Comparison of ENCODE assay signal across 8 mouse cellular contexts in the genomic region with DNA sequence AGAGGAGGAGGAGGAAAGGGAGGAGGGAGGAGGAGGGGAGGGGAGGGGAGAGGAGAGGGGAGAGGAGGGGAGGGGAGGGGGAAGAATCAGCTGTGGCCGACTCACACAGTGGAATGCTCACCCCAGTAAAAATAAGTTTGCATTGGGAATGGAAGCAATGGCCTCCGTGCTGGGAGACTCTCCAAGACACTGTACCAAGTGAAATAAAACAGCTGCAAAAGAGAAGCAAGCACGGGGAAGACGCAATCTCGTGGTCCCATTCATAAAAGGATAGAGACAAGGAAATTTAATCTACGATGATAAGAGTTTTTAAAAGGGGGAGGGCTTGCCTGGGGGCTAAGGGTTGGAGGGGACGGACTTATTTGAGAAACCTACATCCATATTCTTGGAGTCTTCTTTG. TPM values are rescaled to one million over a fixed set of nuclear protein-coding genes. Genes with fewer than 3 reads are reported as not detected.
DNase-seq lines count a peak whose midpoint lies in the region; ATAC-seq and TF ChIP-seq lines count a peak whose summit lies in the region.

No protein-coding gene starts in this region.

- H3K36me3 ChIP-seq in E14TG2a.4 (ENCODE audit: insufficient read depth, low read length), result no peaks in the 10 kb centered on the region
- H3K36me3 ChIP-seq in embryonic facial prominence, embryonic 13.5 days, result no peaks in the 10 kb centered on the region
- no peaks in the 10 kb centered on the region for H3K36me3 ChIP-seq in hindbrain, embryonic 12.5 days
- no peaks in the 10 kb centered on the region for H3K36me3 ChIP-seq in liver, embryonic 14.5 days (replicated peaks; ENCODE audit: control insufficient read depth, insufficient read depth, low read depth)

- TF ChIP-seq EP300 in liver, embryonic 14.5 days (IDR thresholded peaks at IDR 0.05; ENCODE audit: low read depth), result no peak

- intact Hi-C loops in gastrocnemius, postnatal 14 days (cut with DNase I; ENCODE audit: low total_unique reads), result no loop called here

- no peak for DNase-seq in liver, embryonic 14.5 days (ENCODE audit: low read depth in 3 of 3, low spot score in 3 of 3)
- no peak for DNase-seq in left cerebral cortex, adult 18-20 months (ENCODE audit: low spot score in 2 of 2)
- DNase-seq in gastrocnemius, postnatal 14 days, result no peak
- DNase-seq in cerebellum, adult 11-12 months, result no peak
- no peak for DNase-seq in layer of hippocampus, adult 9-10 months (ENCODE audit: low spot score)

- peak overlapping the region; percentile 61; the same call in 1 of the 2 replicates for H3K9ac ChIP-seq in embryonic facial prominence, embryonic 13.5 days
- no peak overlapping the region for H3K9ac ChIP-seq in hindbrain, embryonic 12.5 days
- H3K9ac ChIP-seq in liver, embryonic 14.5 days (replicated peaks), result peak overlapping the region; percentile 64

- peak overlapping the region; percentile 70 for H3K4me2 ChIP-seq in embryonic facial prominence, embryonic 13.5 days
- peak overlapping the region; percentile 50 for H3K4me2 ChIP-seq in hindbrain, embryonic 12.5 days (replicated peaks)
- H3K4me2 ChIP-seq in liver, embryonic 14.5 days (ENCODE audit: low read depth), result peak overlapping the region; percentile 76

- peaks cover 60% of the 10 kb centered on the region for H3K4me1 ChIP-seq in E14TG2a.4 (replicated peaks; ENCODE audit: low read depth, low read length)
- H3K4me1 ChIP-seq in embryonic facial prominence, embryonic 13.5 days, result peaks cover 41% of the 10 kb centered on the region
- H3K4me1 ChIP-seq in hindbrain, embryonic 12.5 days, result peaks cover 29% of the 10 kb centered on the region
- peaks cover 30 to 61% of the 10 kb centered on the region in 2 experiments for H3K4me1 ChIP-seq in liver, embryonic 14.5 days (replicated peaks; ENCODE audit: control insufficient read depth in 2 of 2, insufficient read depth in 2 of 2, low read length in 1 of 2)

- H3K27ac ChIP-seq in embryonic facial prominence, embryonic 13.5 days, result peak overlapping the region; percentile 83
- H3K27ac ChIP-seq in hindbrain, embryonic 12.5 days, result peak overlapping the region; percentile 71
- peak overlapping the region; percentile 31; the same call in 1 of the 2 replicates for H3K27ac ChIP-seq in liver, embryonic 14.5 days

- no peak for TF ChIP-seq CTCF in E14TG2a.4 (conservative IDR thresholded peaks at IDR 0.05; ENCODE audit: low read length)
- TF ChIP-seq CTCF in liver, embryonic 14.5 days (IDR thresholded peaks at IDR 0.05; ENCODE audit: low read depth), result no peak

- peaks cover 8% of the 10 kb centered on the region for H3K27me3 ChIP-seq in E14TG2a.4 (ENCODE audit: insufficient read depth, low read length)
- H3K27me3 ChIP-seq in embryonic facial prominence, embryonic 13.5 days, result no peaks in the 10 kb centered on the region
- no peaks in the 10 kb centered on the region; the same call in 1 of the 2 replicates for H3K27me3 ChIP-seq in hindbrain, embryonic 12.5 days
- H3K27me3 ChIP-seq in liver, embryonic 14.5 days (ENCODE audit: control insufficient read depth, insufficient read depth, low read length), result no peaks in the 10 kb centered on the region

- ATAC-seq in embryonic facial prominence, embryonic 13.5 days (ENCODE audit: insufficient number of reproducible peaks, insufficient read depth, low FRiP score, low TSS enrichment, low read depth), result no peak
- ATAC-seq in hindbrain, embryonic 12.5 days (ENCODE audit: low FRiP score), result no peak
- no peak for ATAC-seq in liver, embryonic 14.5 days (ENCODE audit: insufficient read depth)

- 12% methylated on average over 7 of the region's 7 CpGs for WGBS in embryonic facial prominence, embryonic 13.5 days
- 38% methylated on average over 7 of the region's 7 CpGs for WGBS in hindbrain, embryonic 12.5 days
- 7% methylated on average over 7 of the region's 7 CpGs for WGBS in liver, embryonic 14.5 days (ENCODE audit: insufficient replicate concordance)

- H3K9me3 ChIP-seq in E14TG2a.4 (ENCODE audit: low read length), result no peaks in the 10 kb centered on the region
- no peaks in the 10 kb centered on the region for H3K9me3 ChIP-seq in embryonic facial prominence, embryonic 13.5 days
- no peaks in the 10 kb centered on the region for H3K9me3 ChIP-seq in hindbrain, embryonic 12.5 days (replicated peaks)
- no peaks in the 10 kb centered on the region for H3K9me3 ChIP-seq in liver, embryonic 14.5 days (ENCODE audit: control insufficient read depth, low read length)

- H3K4me3 ChIP-seq in E14TG2a.4 (replicated peaks; ENCODE audit: low read length), result 0 out of 2 replicates have a peak overlapping the region, but pooled peaks have one; percentile 35
- H3K4me3 ChIP-seq in embryonic facial prominence, embryonic 13.5 days, result peak overlapping the region; percentile 40
- H3K4me3 ChIP-seq in hindbrain, embryonic 12.5 days, result 0 out of 2 replicates have a peak overlapping the region, but pooled peaks have one; percentile 28
- peak overlapping the region; percentile 14 to 50; a peak in 2 of 4 replicates for H3K4me3 ChIP-seq in liver, embryonic 14.5 days (ENCODE audit: insufficient read depth in 1 of 2, low read depth in 2 of 2, low read length in 2 of 2)

RNA-seq across cellular contexts. Expression of gene 1700122O11Rik, which starts 36.9 kb away (rescaled TPM):
- polyA plus RNA-seq in embryonic facial prominence, embryonic 13.5 days (2015; fragmentation: Nextera tagmentation; extraction: Ambion mirVana), result not detected in 2 replicates
- polyA plus RNA-seq in hindbrain, embryonic 12.5 days (2016; fragmentation: Nextera tagmentation; extraction: Ambion mirVana), result not detected in 2 replicates
- not detected in 2 replicates for polyA plus RNA-seq in liver, embryonic 14.5 days (2012; rRNA removed)
- not detected in 2 replicates for polyA plus RNA-seq in liver, embryonic 14.5 days (2014; fragmentation: Nextera tagmentation; extraction: Ambion mirVana)
- total RNA-seq in left cerebral cortex, adult 18-20 months (2021), result not detected
- not detected for total RNA-seq in gastrocnemius, postnatal 14 days (2021)

Comparison
In these comparisons a context has a peak if more than half of its experiments do, and no peak if none do; other contexts are left out.
1. H3K27ac ChIP-seq: peak in every context shown above with its lines; median percentile 83 in embryonic facial prominence, embryonic 13.5 days; 71 in hindbrain, embryonic 12.5 days; 31 in liver, embryonic 14.5 days.